ENCODE assay signal across 7 mouse cellular contexts in genomic region chr7:65577118-65577517, GRCm38 (mm10). TPM values are rescaled to one million over a fixed set of nuclear protein-coding genes. Genes with fewer than 3 reads are reported as not detected.
DNase-seq lines count a peak whose midpoint lies in the region; ATAC-seq lines count a peak whose summit lies in the region.

No protein-coding gene starts in this region.

- ATAC-seq in embryonic facial prominence, embryonic 13.5 days (ENCODE audit: insufficient number of reproducible peaks, insufficient read depth, low FRiP score, low TSS enrichment, low read depth) = no peak

- H3K9ac ChIP-seq in embryonic facial prominence, embryonic 13.5 days = no peak overlapping the region

- H3K9me3 ChIP-seq in embryonic facial prominence, embryonic 13.5 days = no peaks in the 10 kb centered on the region

- H3K36me3 ChIP-seq in embryonic facial prominence, embryonic 13.5 days = no peaks in the 10 kb centered on the region

- H3K4me3 ChIP-seq in embryonic facial prominence, embryonic 13.5 days = no peak overlapping the region

- 18% methylated on average over 12 of the region's 12 CpGs for WGBS in embryonic facial prominence, embryonic 13.5 days

- intact Hi-C loops in left cerebral cortex, postnatal 4 days (cut with DNase I) = no loop called here

- peak overlapping the region; percentile 24 for H3K4me2 ChIP-seq in embryonic facial prominence, embryonic 13.5 days

- H3K27me3 ChIP-seq in embryonic facial prominence, embryonic 13.5 days = no peaks in the 10 kb centered on the region

- H3K27ac ChIP-seq in embryonic facial prominence, embryonic 13.5 days = no peak overlapping the region

- peak; percentile 13 for DNase-seq in right cerebral cortex, postnatal 25 days
- DNase-seq in right cerebral cortex, adult 2 months (ENCODE audit: low spot score in 2 of 2) = no peak
- DNase-seq in left cerebral cortex, postnatal 4 days = peak; percentile 84
- no peak for DNase-seq in urinary bladder, adult 2 months (ENCODE audit: low spot score)
- DNase-seq in kidney, adult 9 months = no peak
- no peak for DNase-seq in spleen, postnatal 36 days (ENCODE audit: low spot score in 2 of 2)

- H3K4me1 ChIP-seq in embryonic facial prominence, embryonic 13.5 days = peaks cover 7% of the 10 kb centered on the region

RNA-seq across cellular contexts. Expression of gene Tjp1, which starts 49.5 kb away (rescaled TPM):
- polyA plus RNA-seq in embryonic facial prominence, embryonic 13.5 days (2015; fragmentation: Nextera tagmentation; extraction: Ambion mirVana) = 18.7 and 19.8 TPM in 2 replicates
- total RNA-seq in left cerebral cortex, postnatal 4 days (2021) = 100 to 1,000 TPM; 101 to 110 TPM
- polyA plus RNA-seq in urinary bladder, adult 2 months (2012; rRNA removed) = 71.6 and 79.9 TPM in 2 replicates

Comparison
In these comparisons a context has a peak if more than half of its experiments do, and no peak if none do; other contexts are left out.
1. DNase-seq: peak in right cerebral cortex, postnatal 25 days (single experiment) and left cerebral cortex, postnatal 4 days (single experiment); none in right cerebral cortex, adult 2 months (0 of 2), urinary bladder, adult 2 months (single experiment), kidney, adult 9 months (single experiment) and spleen, postnatal 36 days (0 of 2).